Mouse (Mus musculus) heart, adult 18-20 months (tissue): ENCODE measurements around the gene Hoxa2. TPM values are rescaled to one million over a fixed set of nuclear protein-coding genes. Genes with fewer than 3 reads are reported as not detected.

Experiments used
- DNase-seq, 2 experiments: peaks; one replicate each; pipeline ENCODE4 v3.0.0; 2021 to 2022; ENCODE audit warnings: mixed read lengths in 1 of 2
- long read RNA-seq, 2 experiments: library from polyadenylated mRNA; stranded (forward); transcript quantifications; one replicate each; pipeline ENCODE4 v2.0.0; 2021
- total RNA-seq, 2 experiments: library from RNA; stranded (reverse); gene quantifications; 2 replicates each; pipeline ENCODE4 v1.2.3; 2021

Hoxa2 gene
- under 1 TPM; 0.15 TPM for total RNA-seq
- long read RNA-seq, experiment 1: 0 reads
- long read RNA-seq, experiment 2: 0 reads

- DNase-seq: no peak
Measured at GRCm38 (mm10) chr6:52164626-52165440, at the start of gene Hoxa2. Gene Hoxa2 (minus strand): TSS chr6:52164831.

- no peak for DNase-seq
Measured at GRCm38 (mm10) chr6:52214271-52214670, 49.6 kb upstream of the Hoxa2 start.

DNA sequence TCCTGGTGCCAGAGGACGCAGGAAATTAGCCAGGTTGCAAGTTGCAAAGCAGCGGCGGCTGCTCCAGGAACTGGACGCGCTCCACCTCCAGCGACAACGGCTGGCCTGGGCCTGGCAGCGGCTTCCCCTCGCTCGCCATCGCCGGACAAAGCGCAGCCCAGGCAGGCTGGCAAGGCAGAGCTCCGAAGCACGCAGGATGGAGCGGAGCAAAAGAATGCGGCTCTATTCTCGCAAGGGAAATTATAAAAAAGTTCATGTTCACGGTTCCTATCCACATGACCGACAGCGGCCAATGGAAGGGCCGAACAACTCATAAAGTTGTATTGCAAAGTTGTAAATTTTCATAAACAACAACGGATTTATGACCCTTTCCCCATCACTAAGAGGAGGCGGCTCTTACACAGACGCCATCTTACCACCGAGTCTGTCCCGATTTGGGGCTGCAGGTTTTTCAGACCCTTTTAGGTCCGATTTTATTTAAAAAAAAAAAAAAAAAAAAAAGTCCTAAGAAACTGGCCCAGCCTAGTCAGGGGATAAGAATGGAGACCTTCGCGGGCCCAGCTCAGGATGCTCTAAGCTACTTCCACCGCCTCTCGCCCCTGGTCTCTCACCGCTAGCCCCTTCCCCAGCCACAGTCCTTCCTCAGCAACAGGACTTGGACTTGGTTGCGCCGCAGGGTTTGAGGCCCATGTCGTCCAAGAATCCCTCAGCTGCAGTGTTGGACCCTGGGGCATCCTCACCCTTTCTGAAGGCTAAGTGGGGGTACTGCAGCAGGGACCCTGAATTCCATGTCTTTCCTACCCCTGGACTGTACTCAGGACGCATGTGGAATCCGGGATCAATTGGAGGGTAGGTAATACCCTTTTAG lies 48.7 kb upstream of the Hoxa2 start, which contains the start of the genes Hoxa3 and Gm28308:
Gene Hoxa3 (minus strand): TSS at position 218 of the 868 bp plus-strand sequence.
Gene Gm28308 (minus strand): TSS at position 221 of the 868 bp plus-strand sequence.
- no peak for DNase-seq

GRCm38 (mm10) chr6:52212556-52213118 lies 48.0 kb upstream of the Hoxa2 start:
- peak in 1 of 2 experiments; percentile 57 for DNase-seq

- DNase-seq: no peak
Measured at GRCm38 (mm10) chr6:52211961-52212360, 47.3 kb upstream of the Hoxa2 start.

- DNase-seq: peak; percentile 70 to 80
Measured at GRCm38 (mm10) chr6:52211170-52211935, 46.7 kb upstream of the Hoxa2 start.

DNA sequence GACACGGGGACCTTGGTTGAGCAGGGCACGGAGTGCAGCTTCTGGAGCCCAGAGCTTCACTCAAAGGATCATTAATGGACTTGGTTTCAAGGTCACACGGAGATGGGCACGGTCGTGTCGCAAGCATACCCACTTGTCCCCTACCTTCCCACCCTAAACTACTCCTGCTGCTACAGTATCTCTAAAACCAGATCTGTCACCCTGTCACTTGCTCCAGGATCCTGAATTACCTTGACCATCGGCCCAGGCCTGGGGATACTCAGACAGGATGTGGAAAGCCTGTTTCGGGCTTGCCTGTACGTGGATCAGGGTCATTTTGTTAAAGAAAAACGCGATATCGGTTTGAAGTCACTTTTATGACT lies 45.0 kb upstream of the Hoxa2 start:
- DNase-seq: no peak

- DNase-seq: no peak
Measured at GRCm38 (mm10) chr6:52208868-52209684, 44.4 kb upstream of the Hoxa2 start.

DNA sequence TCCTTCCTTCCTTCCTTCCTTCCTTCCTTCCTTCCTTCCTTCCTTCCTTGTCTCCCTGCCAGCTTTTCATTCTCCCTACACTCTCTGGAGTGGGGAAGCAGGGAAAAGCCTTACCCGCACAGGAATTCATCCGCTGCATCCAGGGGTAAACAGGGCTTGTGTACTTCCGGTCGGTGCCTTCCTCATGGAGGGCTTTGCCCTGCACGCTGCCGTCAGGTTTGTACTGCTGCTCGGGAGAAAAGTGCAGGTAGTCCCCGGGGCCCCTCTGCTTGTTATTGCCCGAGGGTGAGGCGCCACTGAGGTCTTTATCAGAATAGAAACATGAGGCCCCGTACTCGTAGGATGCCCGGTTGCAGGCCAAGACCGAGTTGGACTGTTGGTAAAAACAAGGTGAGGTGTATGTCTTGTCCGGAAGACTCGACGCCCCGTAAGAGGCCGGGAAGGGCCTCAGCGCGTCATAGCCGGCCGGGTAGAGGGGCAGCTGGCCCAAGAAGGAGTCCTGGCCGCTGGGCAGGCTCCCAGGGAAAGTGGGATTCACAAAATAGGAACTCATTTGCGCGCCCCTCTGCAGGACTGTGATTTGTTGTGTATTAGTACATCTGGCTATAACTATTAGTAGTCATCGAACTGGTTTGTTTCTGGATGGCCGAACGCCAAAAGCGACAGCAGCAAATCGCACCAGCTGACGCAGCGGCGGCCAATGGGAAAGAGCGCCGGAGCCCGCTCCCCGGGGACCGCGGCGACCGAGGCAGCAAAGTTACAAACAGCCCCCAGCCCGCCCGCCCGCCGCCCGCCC lies 43.6 kb upstream of the Hoxa2 start, which contains the start of gene Hoxa6:
Gene Hoxa6 (minus strand): TSS at position 651 of the 796 bp plus-strand sequence.
- no peak for DNase-seq

DNA sequence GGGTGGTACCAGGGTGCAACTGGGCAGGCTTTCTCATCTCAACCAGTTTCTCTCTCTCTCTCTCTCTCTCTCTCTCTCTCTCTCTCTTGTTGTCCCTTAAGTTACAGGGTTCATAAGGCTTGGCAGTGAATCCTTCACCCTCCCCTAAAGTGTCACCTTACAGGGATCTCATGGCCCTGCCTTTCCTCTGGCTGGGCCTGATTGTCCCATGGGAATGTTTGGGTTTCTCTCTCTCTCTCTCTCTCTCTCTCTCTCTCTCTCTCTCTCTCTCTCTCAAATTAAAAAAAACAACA lies 43.0 kb upstream of the Hoxa2 start:
- no peak for DNase-seq

DNA sequence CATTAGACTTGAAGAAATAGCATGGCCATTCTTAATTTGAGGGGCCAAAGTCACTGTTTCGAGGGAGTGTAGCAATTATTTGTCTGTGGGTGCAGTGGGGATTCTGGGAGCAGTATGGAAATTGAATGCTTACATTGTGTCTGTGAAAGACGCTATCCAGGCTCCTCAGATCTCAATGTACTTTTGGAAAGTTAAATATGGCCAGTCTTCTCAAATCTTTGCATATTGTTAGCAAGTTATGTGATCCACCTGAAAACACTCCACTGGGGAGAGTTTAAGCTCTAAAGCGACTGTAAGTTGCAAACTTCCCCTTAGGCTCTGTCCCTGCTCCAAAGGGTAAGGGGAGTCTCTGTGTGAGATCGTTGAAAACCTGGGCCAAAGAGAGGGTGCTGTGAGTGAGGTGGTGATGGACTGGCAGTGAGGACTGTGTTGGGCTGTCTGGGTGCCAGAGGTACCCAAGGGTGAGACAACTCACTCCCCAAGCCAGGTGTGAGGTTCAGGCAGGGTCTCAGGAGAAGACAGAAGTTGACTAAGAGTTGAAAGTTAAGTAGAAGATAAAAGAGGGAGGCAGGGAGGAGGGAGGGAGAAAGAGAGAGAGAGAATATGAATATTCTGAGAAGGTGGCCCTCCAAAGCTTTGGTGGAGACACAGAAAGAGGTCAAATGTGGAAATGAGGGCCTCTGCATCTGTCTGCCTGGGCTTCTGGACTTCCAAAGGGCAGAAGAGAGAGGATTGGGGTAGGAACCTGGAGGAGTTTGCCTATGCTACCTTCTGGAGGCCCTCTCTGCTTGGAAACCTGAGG lies 42.5 kb upstream of the Hoxa2 start:
- no peak for DNase-seq

DNA sequence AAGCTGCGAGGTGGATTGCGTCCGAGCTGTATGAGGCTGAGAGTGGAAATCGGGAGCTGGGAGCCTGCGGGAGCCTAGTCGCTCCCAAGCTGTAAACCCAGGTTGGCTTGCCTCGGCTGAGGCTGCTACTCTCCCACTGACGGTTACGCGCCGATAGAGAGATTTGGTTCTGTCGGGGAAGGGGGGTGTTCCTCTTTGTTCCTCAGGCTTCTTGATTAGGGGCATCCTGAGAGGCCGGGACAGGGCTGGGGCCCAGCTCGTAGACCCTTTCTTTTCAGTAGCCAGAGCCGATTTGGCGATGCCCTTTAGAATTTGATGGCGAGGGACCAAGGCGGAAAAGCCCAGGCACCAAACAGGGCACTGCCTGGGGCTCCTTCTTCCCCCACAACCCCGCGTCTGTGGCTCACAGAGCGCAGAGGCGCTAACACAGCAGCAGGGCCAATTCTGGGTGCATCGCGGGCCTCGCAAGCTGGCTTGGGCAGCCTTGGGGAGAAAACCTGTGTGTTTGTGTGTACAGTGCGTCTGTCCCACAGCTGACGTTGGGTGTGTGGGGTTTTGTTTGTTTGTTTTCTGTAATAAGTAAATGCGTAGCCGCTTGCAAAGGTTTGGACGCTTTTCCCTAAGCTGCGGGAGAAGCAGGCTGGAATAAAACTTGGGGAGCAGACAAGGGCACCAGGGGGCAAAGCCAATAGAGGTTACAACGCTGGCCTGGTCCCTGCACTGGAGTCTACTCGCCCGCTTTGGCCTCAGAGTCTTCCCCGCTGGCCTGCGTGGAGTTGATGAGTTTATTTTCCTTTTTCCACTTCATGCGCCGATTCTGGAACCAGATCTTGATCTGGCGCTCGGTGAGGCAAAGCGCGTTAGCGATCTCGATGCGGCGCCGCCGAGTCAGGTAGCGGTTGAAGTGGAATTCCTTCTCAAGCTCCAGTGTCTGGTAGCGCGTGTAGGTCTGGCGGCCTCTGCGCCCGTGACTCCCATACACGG lies 41.3 kb upstream of the Hoxa2 start:
- DNase-seq: no peak

DNA sequence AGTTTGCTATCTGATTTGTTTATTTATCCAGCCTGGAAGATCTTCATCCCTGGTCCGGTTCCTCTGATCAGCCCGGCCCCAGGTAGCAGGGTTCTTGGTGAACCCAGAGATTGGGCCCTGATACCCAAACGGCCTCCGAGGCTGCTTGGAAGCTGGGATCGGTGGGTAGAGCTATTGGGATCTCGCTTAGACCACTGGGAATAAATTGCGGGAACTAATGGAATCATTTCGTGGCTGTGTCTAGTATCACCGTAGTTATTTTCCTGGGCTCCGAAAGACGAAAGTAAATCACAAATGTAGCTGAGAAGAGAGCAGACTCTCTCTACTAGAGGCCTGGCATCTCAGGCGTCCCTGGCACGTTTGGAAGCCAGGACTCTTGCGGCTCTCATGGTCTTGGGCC lies 40.6 kb upstream of the Hoxa2 start:
- DNase-seq: no peak

- DNase-seq: peak; percentile 68 to 74
Measured at GRCm38 (mm10) chr6:52204050-52204752, 39.6 kb upstream of the Hoxa2 start, which contains the start of gene Hoxa5. Gene Hoxa5 (minus strand): TSS chr6:52204587.

DNA sequence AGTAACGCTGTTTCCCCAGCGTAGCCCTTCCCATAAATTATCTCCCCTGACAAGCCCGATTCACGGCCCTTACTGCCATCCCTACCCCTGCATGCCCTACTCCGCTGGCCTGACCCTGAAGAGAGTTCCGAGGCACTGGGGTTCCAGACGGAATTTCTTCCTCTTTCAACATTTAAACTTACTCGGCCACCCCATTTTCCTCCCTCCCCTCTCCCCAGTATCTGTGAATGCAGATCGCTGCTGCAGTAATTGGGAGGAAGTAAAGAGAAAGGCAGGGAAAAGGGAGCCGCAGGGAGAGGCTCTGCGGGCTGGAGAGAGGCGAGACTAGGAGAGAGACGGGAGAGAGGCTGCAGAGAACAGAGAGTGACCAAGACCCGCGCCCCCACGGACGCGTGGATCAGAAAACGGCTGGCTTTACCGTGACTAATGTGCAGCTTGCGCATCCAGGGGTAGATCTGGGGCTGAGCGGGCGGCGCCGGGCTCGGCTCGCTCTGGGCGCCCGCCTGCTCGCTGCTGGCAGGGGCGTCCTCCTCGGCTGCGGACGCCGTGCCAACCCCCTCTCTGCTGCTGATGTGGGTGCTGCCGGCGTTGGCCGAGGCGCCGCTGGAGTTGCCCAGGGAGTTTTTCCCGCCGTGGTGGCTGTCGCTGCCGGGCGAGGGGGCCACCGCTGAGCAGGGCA lies 38.9 kb upstream of the Hoxa2 start:
- peak in 1 of 2 experiments; percentile 50 for DNase-seq

DNA sequence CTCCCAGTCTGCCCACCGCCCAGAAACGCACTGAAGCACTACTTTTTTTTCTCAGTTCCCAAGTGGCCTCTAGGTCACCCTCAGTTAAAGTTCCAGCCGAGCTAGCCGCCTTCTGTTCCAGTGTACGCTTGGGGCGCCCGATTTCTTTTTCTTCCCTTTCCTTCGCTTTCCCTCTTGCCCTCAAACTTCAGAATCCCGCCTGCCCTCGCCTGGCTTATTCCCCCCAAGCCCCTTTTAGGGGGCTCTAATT lies 38.4 kb upstream of the Hoxa2 start:
- DNase-seq: peak in 1 of 2 experiments; percentile 22
